Comparison of ENCODE assay signal across 8 mouse cellular contexts in the genomic region with DNA sequence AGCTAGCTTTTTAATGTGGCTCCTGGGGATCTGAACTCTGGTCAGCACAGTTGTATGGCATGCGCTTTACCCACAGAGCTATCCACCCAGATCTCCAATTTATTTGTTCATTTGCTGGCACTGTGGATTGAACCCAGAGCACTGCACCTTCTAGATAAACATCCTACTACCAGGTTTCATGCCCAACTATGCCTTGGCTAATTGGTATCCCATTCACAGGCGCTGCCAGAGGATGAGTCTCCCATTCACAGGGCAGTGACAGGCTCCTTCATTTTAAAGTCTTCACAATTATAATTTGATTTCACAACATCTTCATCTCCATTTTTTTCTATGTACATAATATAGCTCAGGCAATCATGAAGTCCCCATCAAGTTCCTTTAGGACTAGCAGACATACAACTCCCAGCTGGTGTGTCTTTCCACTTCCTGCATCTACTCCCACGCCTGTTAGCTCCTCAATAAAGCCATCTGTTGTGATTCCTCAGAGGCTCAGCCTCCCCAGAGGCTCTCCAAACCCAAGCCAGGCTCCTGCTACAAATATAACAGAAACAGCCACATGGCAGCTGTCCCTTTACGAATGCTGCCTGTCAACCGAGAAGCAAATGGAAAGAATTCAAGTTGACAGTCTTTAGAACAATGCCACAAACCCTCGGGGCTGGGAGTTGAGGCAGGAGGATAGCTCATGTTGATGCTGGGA.
DNase-seq lines count a peak whose midpoint lies in the region; ATAC-seq and TF ChIP-seq lines count a peak whose summit lies in the region.

No protein-coding gene starts in this region.

- TF ChIP-seq POLR2A in liver, adult 2 months (IDR thresholded peaks at IDR 0.05; ENCODE audit: extremely low read depth, insufficient read depth, low read length) = no peak

- H3K27ac ChIP-seq in liver, adult 2 months (replicated peaks; ENCODE audit: insufficient read depth, low read depth, low read length) = no peak overlapping the region
- no peak overlapping the region for H3K27ac ChIP-seq in liver, embryonic 12.5 days
- peak overlapping the region; percentile 86 for H3K27ac ChIP-seq in forebrain, embryonic 15.5 days (replicated peaks)
- H3K27ac ChIP-seq in neural tube, embryonic 11.5 days (ENCODE audit: low read depth, low read length) = 0 out of 2 replicates have a peak overlapping the region, but pooled peaks have one; percentile 3

- 75% methylated on average over 6 of the region's 6 CpGs for WGBS in liver, adult 2 months
- WGBS in liver, embryonic 12.5 days (ENCODE audit: insufficient replicate concordance) = 58% methylated on average over 6 of the region's 6 CpGs
- 32% methylated on average over 6 of the region's 6 CpGs for WGBS in forebrain, embryonic 15.5 days
- 47% methylated on average over 6 of the region's 6 CpGs for WGBS in neural tube, embryonic 11.5 days

- H3K9me3 ChIP-seq in liver, embryonic 12.5 days (replicated peaks) = no peaks in the 10 kb centered on the region
- no peaks in the 10 kb centered on the region for H3K9me3 ChIP-seq in forebrain, embryonic 15.5 days
- H3K9me3 ChIP-seq in neural tube, embryonic 11.5 days (ENCODE audit: control insufficient read depth, low read length) = no peaks in the 10 kb centered on the region

- peaks cover 2% of the 10 kb centered on the region; the same call in 1 of the 2 replicates for H3K4me1 ChIP-seq in liver, adult 2 months (ENCODE audit: control insufficient read depth, insufficient read depth, low read length)
- H3K4me1 ChIP-seq in liver, embryonic 12.5 days = no peaks in the 10 kb centered on the region
- H3K4me1 ChIP-seq in forebrain, embryonic 15.5 days = peaks cover 27% of the 10 kb centered on the region
- no peaks in the 10 kb centered on the region for H3K4me1 ChIP-seq in neural tube, embryonic 11.5 days (ENCODE audit: control insufficient read depth, insufficient read depth, low read length)

- ATAC-seq in liver, embryonic 12.5 days = no peak
- ATAC-seq in forebrain, embryonic 15.5 days (replicated peaks) = peak; percentile 93
- peak; percentile 79 for ATAC-seq in neural tube, embryonic 11.5 days (ENCODE audit: insufficient read depth, low FRiP score, low TSS enrichment)

- no peaks in the 10 kb centered on the region for H3K36me3 ChIP-seq in liver, adult 2 months (ENCODE audit: control insufficient read depth, insufficient read depth, low read length)
- no peaks in the 10 kb centered on the region for H3K36me3 ChIP-seq in liver, embryonic 12.5 days
- H3K36me3 ChIP-seq in forebrain, embryonic 15.5 days = 0 out of 2 replicates have a peak, but pooled peaks cover 12% of the 10 kb centered on the region
- no peaks in the 10 kb centered on the region for H3K36me3 ChIP-seq in neural tube, embryonic 11.5 days (ENCODE audit: control insufficient read depth, insufficient read depth, low read length)

- H3K4me3 ChIP-seq in liver, adult 2 months (ENCODE audit: insufficient read depth, low read depth, low read length) = no peak overlapping the region
- H3K4me3 ChIP-seq in liver, embryonic 12.5 days = no peak overlapping the region
- no peak overlapping the region for H3K4me3 ChIP-seq in forebrain, embryonic 15.5 days
- no peak overlapping the region for H3K4me3 ChIP-seq in neural tube, embryonic 11.5 days (ENCODE audit: low read depth, low read length)

- TF ChIP-seq CTCF in liver, adult 2 months (IDR thresholded peaks at IDR 0.05; ENCODE audit: low read depth, low read length) = no peak

- H3K27me3 ChIP-seq in liver, adult 2 months (ENCODE audit: control insufficient read depth, insufficient read depth, low read length) = no peaks in the 10 kb centered on the region; the same call in 1 of the 2 replicates
- H3K27me3 ChIP-seq in liver, embryonic 12.5 days (replicated peaks) = no peaks in the 10 kb centered on the region
- no peaks in the 10 kb centered on the region for H3K27me3 ChIP-seq in forebrain, embryonic 15.5 days
- H3K27me3 ChIP-seq in neural tube, embryonic 11.5 days (ENCODE audit: control insufficient read depth, insufficient read depth, low read length) = no peaks in the 10 kb centered on the region

- no peak overlapping the region for H3K9ac ChIP-seq in liver, adult 2 months (ENCODE audit: low read depth, low read length)
- no peak overlapping the region for H3K9ac ChIP-seq in liver, embryonic 12.5 days
- H3K9ac ChIP-seq in forebrain, embryonic 15.5 days (replicated peaks) = no peak overlapping the region
- no peak overlapping the region for H3K9ac ChIP-seq in neural tube, embryonic 11.5 days (ENCODE audit: low read length)

- H3K4me2 ChIP-seq in liver, embryonic 12.5 days = no peak overlapping the region
- no peak overlapping the region for H3K4me2 ChIP-seq in forebrain, embryonic 15.5 days (replicated peaks)
- H3K4me2 ChIP-seq in neural tube, embryonic 11.5 days (ENCODE audit: low read depth) = no peak overlapping the region

- DNase-seq in liver, adult 2 months (ENCODE audit: extremely low read depth, low read depth, low spot score) = peak; percentile 13
- DNase-seq in layer of hippocampus, adult 9-11 months = peak; percentile 94
- DNase-seq in neural tube, embryonic 11.5 days (ENCODE audit: low spot score) = peak; percentile 50
- DNase-seq in adrenal gland, adult (ENCODE audit: inconsistent age in 2 of 2, low spot score in 1 of 2) = no peak
- no peak for DNase-seq in urinary bladder, adult 2 months (ENCODE audit: low spot score)
- DNase-seq in spleen, postnatal 36 days (ENCODE audit: low spot score in 2 of 2) = no peak

- no peaks in the 10 kb centered on the region for H3K79me2 ChIP-seq in liver, adult 2 months (ENCODE audit: control insufficient read depth, insufficient read depth, low read length)

Comparison
In these comparisons a context has a peak if more than half of its experiments do, and no peak if none do; other contexts are left out.
1. DNase-seq: peak in liver, adult 2 months (single experiment), layer of hippocampus, adult 9-11 months (single experiment) and neural tube, embryonic 11.5 days (single experiment); none in adrenal gland, adult (0 of 2), urinary bladder, adult 2 months (single experiment) and spleen, postnatal 36 days (0 of 2).
2. H3K27ac ChIP-seq: peak in forebrain, embryonic 15.5 days (single experiment) and neural tube, embryonic 11.5 days (single experiment); none in liver, adult 2 months (single experiment) and liver, embryonic 12.5 days (single experiment).